Mouse (Mus musculus) layer of hippocampus, adult 8-10 months (tissue): ENCODE measurements around the gene Cflar. TPM values are rescaled to one million over a fixed set of nuclear protein-coding genes. Genes with fewer than 3 reads are reported as not detected.
A peak's percentile ranks its signal among the peaks of the same experiment; 100 is the strongest.
"Not testable (repeated sequence)": the region's sequence is repeated elsewhere in the genome, so short reads cannot be mapped to it uniquely, and the experiment has no call there.

ENCODE experiments used
- DNase-seq, 2 experiments: peaks; one replicate each; pipeline ENCODE4 v3.0.0; 2022; ENCODE audit warnings: low spot score in 2 of 2
- total RNA-seq, 4 experiments: library from RNA; stranded (reverse); gene quantifications; 2 replicates each; pipeline ENCODE4 v1.2.4; 2022

The Cflar gene
- 10 to 100 TPM; 41.2 to 48.5 (median 44.3) TPM for total RNA-seq

GRCm38 (mm10) chr1:58711365-58712016, at the start of gene Cflar:
Gene Cflar, plus strand, starts transcription at chr1:58711508.
- DNase-seq = peak in 1 of 2 experiments; percentile 35

- DNase-seq = not testable (repeated sequence)
Observed at GRCm38 (mm10) chr1:58662671-58663070, 48.6 kb upstream of the Cflar start.

- DNase-seq = not testable (repeated sequence)
Observed at GRCm38 (mm10) chr1:58663365-58663764, 47.9 kb upstream of the Cflar start.

GRCm38 (mm10) chr1:58668191-58668590, 43.1 kb upstream of the Cflar start:
- no peak for DNase-seq

GRCm38 (mm10) chr1:58669635-58670034, 41.7 kb upstream of the Cflar start:
- not testable (repeated sequence) for DNase-seq

- no peak for DNase-seq
Observed at GRCm38 (mm10) chr1:58672116-58672515, 39.2 kb upstream of the Cflar start.

GRCm38 (mm10) chr1:58675011-58675410, 36.3 kb upstream of the Cflar start:
- DNase-seq = no peak

GRCm38 (mm10) chr1:58677575-58677974, 33.7 kb upstream of the Cflar start:
- no peak for DNase-seq

GRCm38 (mm10) chr1:58678412-58678811, 32.9 kb upstream of the Cflar start:
- DNase-seq = not testable (repeated sequence)

- no peak for DNase-seq
Observed at GRCm38 (mm10) chr1:58689426-58689825, 21.9 kb upstream of the Cflar start.

GRCm38 (mm10) chr1:58690006-58690744, 21.1 kb upstream of the Cflar start:
- no peak for DNase-seq

GRCm38 (mm10) chr1:58690834-58691488, 20.3 kb upstream of the Cflar start:
- not testable (repeated sequence) for DNase-seq

GRCm38 (mm10) chr1:58691718-58692117, 19.6 kb upstream of the Cflar start:
- not testable (repeated sequence) for DNase-seq

- DNase-seq = no peak
Observed at GRCm38 (mm10) chr1:58693696-58694095, 17.6 kb upstream of the Cflar start.

GRCm38 (mm10) chr1:58695810-58696209, 15.5 kb upstream of the Cflar start, which contains the start of gene Als2cr12:
Gene Als2cr12, minus strand, starts transcription at chr1:58695989.
- DNase-seq = not testable (repeated sequence)

GRCm38 (mm10) chr1:58697607-58698006, 13.7 kb upstream of the Cflar start:
- DNase-seq = peak; percentile 33 to 37

GRCm38 (mm10) chr1:58698781-58699180, 12.5 kb upstream of the Cflar start:
- no peak for DNase-seq

GRCm38 (mm10) chr1:58699988-58700387, 11.3 kb upstream of the Cflar start:
- no peak for DNase-seq

GRCm38 (mm10) chr1:58700580-58701162, 10.6 kb upstream of the Cflar start:
- not testable (repeated sequence) for DNase-seq

- not testable (repeated sequence) for DNase-seq
Observed at GRCm38 (mm10) chr1:58710043-58710442, 1.3 kb upstream of the Cflar start.

- DNase-seq = no peak
Observed at GRCm38 (mm10) chr1:58710711-58711364, 470 bp upstream of the Cflar start.
